Mouse (Mus musculus) erythroblast, embryonic 14.5 days (primary cell): ENCODE data around the gene Hoxa13. TPM values are rescaled to one million over a fixed set of nuclear protein-coding genes. Genes with fewer than 3 reads are reported as not detected.

ENCODE experiments used
- H3K27me3 ChIP-seq: 2 replicates; pipeline ENCODE4 v1.6.1; 2012; ENCODE audit warnings: inconsistent platforms; ENCODE audit not compliant: control insufficient read depth
- H3K36me3 ChIP-seq: 2 replicates; pipeline ENCODE4 v1.6.1; 2012; ENCODE audit warnings: mild to moderate bottlenecking, inconsistent platforms; ENCODE audit not compliant: control insufficient read depth
- H3K4me1 ChIP-seq: 2 replicates; pipeline ENCODE4 v1.6.1; 2012; ENCODE audit warnings: inconsistent platforms; ENCODE audit not compliant: control insufficient read depth
- H3K4me3 ChIP-seq: replicated peaks from 2 replicates; pipeline ENCODE3; 2012; ENCODE audit warnings: moderate library complexity, mild to moderate bottlenecking, inconsistent platforms
- H3K9me3 ChIP-seq: 2 replicates; pipeline ENCODE4 v1.6.1; 2012; ENCODE audit warnings: low read length, inconsistent platforms, mixed read lengths; ENCODE audit not compliant: control insufficient read depth
- GATA1 ChIP-seq: IDR thresholded peaks from 2 replicates; pipeline ENCODE4 v1.6.1; 2012; ENCODE audit warnings: low read length, inconsistent platforms, mixed read lengths
- TAL1 ChIP-seq: IDR thresholded peaks from 3 replicates; pipeline ENCODE4 v1.6.1; 2012; ENCODE audit warnings: low read length, inconsistent platforms, mixed read lengths
- polyA plus RNA-seq: library from polyadenylated mRNA; stranded (reverse); fragments of >175 nt; gene quantifications from 2 replicates; pipeline ENCODE4 v1.2.3, GENCODE M21; 2012

Hoxa13 gene
- polyA plus RNA-seq, 1 experiment, result not detected

DNA sequence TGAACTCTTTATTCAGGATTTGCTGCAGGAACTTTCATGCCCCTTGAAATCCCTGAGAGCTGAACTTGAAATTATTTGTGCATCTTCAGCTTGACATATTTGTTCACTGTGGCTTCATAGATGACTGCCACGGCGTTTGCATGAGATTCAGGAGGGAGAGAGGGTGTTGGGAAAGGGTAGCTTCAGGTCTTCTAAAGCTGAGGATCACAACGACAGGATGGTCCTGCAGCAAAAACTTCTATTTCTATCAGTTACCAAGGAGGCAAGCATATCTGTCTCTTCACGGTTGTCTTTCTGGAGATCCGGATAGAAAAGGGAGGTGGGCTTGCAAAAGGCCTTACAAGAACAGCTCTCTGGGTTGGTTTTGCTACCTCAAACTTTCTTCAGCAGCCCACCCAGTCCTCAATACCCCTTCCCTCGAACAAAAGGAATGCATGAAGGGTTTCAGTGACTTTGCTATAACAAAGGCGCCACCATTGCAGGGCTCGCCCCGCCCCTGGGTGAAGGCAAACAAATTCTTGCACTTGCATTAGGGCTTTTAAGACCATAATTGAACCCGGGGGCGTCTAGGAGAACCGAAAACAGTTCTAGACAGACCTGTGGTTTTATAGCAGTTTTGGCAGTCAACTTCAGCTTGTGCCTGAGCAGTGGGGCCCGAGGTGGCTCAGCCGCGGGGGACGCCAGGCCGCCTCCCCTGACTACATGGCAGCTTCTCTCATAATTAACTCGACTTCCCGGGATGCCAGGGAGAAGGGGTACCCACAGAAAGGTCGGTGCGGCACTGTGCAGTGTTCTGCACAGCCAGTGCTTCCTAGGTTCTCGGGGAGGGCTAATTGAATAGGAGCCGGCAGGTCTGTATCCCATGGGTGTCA lies 12.7 kb downstream of the Hoxa13 start:
- H3K4me3 ChIP-seq, result no peak overlapping the region
- peaks cover 100% of the 10 kb centered on the region for H3K27me3 ChIP-seq
- no peaks in the 10 kb centered on the region for H3K36me3 ChIP-seq
- H3K9me3 ChIP-seq, result no peaks in the 10 kb centered on the region
- H3K4me1 ChIP-seq, result no peaks in the 10 kb centered on the region
- no peak for TF ChIP-seq TAL1
- no peak for TF ChIP-seq GATA1

DNA sequence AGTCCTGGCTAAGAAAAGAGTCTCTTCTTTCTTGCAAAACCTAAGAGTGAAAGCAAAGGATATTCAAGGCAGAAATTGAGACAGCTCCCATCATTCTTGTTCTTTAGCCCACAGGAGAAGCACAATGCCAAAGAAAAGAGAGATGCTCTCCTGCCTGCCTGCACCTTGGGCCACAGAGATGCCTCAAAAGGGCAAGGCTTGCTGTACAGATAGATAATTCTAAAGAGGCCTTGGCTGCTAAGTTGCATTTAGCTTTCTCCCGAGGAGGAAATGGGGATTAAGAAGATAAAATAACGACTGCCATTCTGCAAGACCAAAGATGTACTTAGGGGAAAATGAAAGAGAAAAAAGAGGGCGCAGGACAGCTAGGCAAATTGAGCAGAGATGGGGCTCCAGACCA lies 13.8 kb downstream of the Hoxa13 start:
- TF ChIP-seq GATA1, result no peak
- TF ChIP-seq TAL1, result no peak
- Histone ChIP-seq H3K9me3 (no peaks in the 10 kb centered on the region), H3K27me3 (peaks cover 100% of the 10 kb centered on the region), H3K4me3 (no peak overlapping the region), H3K4me1 (no peaks in the 10 kb centered on the region), H3K36me3 (no peaks in the 10 kb centered on the region)

DNA sequence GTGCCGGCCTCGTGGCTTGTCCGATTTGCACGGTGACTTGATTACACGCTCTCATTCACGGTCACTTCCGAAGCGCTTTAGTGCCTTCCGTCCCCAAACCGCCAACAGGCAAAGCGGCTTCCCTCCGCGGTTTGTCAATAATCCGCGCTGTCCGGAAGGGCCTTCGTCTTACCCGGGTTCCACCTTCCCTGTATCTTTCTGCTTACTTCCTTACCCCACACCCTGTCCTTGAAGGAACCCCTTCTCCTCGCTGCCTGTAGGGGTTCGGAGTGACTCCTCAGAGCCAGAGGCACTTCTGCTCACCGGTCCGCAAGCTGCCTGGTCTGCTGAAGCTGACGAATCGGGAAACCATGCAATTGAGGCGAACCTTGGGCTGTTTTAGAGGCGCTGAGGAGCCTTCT lies 14.3 kb downstream of the Hoxa13 start:
- Histone ChIP-seq H3K27me3 (peaks cover 100% of the 10 kb centered on the region), H3K4me1 (no peaks in the 10 kb centered on the region), H3K9me3 (no peaks in the 10 kb centered on the region), H3K4me3 (no peak overlapping the region), H3K36me3 (no peaks in the 10 kb centered on the region)
- TF ChIP-seq TAL1 (no peak), GATA1 (no peak)

DNA sequence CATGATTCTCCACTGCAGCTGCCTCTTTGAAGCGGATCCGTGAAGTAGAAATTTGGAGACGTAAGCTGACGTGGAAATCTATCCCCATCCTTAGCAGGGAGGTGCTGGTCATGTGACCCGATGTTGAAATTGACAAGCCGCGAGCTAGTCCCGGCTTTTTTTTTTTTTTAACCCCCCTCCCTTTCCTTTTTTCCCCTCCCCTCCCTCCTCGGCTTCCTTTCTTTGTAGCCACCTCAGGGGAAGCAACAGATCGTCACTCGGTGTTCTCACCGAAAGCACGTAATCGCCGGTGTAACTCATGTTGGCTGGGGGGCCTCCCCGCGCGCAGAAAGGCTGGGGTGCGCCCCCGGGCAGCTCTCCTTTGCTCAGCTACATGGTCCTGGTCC lies 14.9 kb downstream of the Hoxa13 start, which contains the start of gene Hoxa11:
Gene Hoxa11 (minus strand): TSS at position 54 of the 386 bp plus-strand sequence.
- Histone ChIP-seq H3K27me3 (peaks cover 100% of the 10 kb centered on the region), H3K4me3 (no peak within 1 kb of the TSS), H3K4me1 (no peaks in the 10 kb centered on the region), H3K9me3 (no peaks in the 10 kb centered on the region), H3K36me3 (no peaks in the 10 kb centered on the region)
- TF ChIP-seq GATA1 (no peak), TAL1 (no peak)

- Histone ChIP-seq H3K9me3 (no peaks in the 10 kb centered on the region), H3K4me3 (no peak overlapping the region), H3K4me1 (no peaks in the 10 kb centered on the region), H3K36me3 (no peaks in the 10 kb centered on the region), H3K27me3 (peaks cover 100% of the 10 kb centered on the region)
- no peak for TF ChIP-seq TAL1
- no peak for TF ChIP-seq GATA1
Observed at GRCm38 (mm10) chr6:52245040-52245756, 15.5 kb downstream of the Hoxa13 start.

- Histone ChIP-seq H3K36me3 (no peaks in the 10 kb centered on the region), H3K4me1 (no peaks in the 10 kb centered on the region), H3K4me3 (no peak overlapping the region), H3K9me3 (no peaks in the 10 kb centered on the region), H3K27me3 (peaks cover 100% of the 10 kb centered on the region)
- TF ChIP-seq GATA1, result no peak
- TF ChIP-seq TAL1, result no peak
Observed at GRCm38 (mm10) chr6:52244471-52245039, 16.1 kb downstream of the Hoxa13 start.

- Histone ChIP-seq H3K4me3 (no peak overlapping the region), H3K4me1 (no peaks in the 10 kb centered on the region), H3K36me3 (no peaks in the 10 kb centered on the region), H3K9me3 (no peaks in the 10 kb centered on the region), H3K27me3 (peaks cover 100% of the 10 kb centered on the region)
- no peak for TF ChIP-seq GATA1
- TF ChIP-seq TAL1, result no peak
Observed at GRCm38 (mm10) chr6:52243681-52244121, 17.0 kb downstream of the Hoxa13 start.

DNA sequence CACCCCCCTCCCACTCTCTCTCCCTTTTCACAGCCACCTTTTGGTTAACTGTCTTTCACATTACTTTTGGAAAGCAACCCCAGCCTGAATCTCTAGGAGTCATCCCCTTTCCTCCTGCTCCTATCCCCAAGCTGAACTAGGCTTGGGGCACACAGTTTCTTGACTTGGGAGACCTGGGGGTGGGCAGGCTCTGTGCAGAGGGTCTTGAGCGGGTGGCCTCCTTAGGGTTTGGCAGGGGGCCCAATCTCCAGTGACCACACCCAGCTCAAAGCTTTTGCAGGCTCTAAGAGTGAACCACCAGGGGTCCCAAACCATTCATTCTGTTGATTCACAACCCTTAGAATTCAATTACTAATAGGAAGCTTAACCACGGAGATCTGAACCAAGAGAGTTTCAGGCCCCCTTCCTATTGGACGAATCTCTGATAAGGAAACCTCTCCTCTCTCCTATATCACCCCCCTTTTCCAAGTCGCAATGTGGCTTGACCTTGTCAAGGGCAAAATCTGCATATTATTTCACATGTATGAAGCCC lies 17.8 kb downstream of the Hoxa13 start:
- Histone ChIP-seq H3K4me1 (no peaks in the 10 kb centered on the region), H3K36me3 (no peaks in the 10 kb centered on the region), H3K9me3 (no peaks in the 10 kb centered on the region), H3K27me3 (peaks cover 100% of the 10 kb centered on the region), H3K4me3 (no peak overlapping the region)
- no peak for TF ChIP-seq TAL1
- TF ChIP-seq GATA1, result no peak
